Mouse (Mus musculus) spleen, adult 2 months (tissue): ENCODE data around the gene Pitpnm2.

Source experiments
- CTCF ChIP-seq: fragments of 200-500 bp; IDR thresholded peaks from 2 replicates; pipeline ENCODE4 v1.5.1; 2011; ENCODE audit warnings: mild to moderate bottlenecking, inconsistent platforms; ENCODE audit not compliant: insufficient read depth, insufficient read length, insufficient replicate concordance; ENCODE audit errors: extremely low read depth
- POLR2A ChIP-seq: fragments of 200-500 bp; IDR thresholded peaks from 2 replicates; pipeline ENCODE4 v1.6.1; 2011; ENCODE audit warnings: low read depth, low read length, inconsistent platforms

GRCm38 (mm10) chr5:124221736-124222040 is 27.9 kb downstream of the Pitpnm2 start:
- TF ChIP-seq CTCF (no peak), POLR2A (no peak)
